Mouse (Mus musculus): Measurements from ENCODE around the gene Sema7a.

DNA sequence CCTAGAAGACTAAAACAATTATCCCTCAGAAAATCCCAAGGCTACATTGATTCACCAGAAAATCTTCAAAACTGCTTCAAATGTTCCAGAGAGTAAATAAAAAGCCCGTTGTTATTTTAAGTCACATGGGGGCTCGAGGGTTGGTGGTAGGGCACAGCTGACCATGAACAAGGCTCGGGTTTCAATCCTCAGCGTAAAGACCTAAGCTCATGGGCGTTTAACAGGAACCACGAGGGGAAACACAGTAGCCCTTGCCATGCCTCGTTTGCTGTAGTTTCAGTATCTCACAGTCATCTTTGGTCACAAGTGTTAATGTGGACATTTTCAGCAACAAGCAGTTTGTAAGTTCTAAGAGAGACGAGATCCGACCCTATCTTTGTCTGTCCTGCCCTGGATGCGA, 39.4 kb upstream of the Sema7a start:
- TF ChIP-seq CTCF (IDR thresholded peaks at IDR 0.05; ENCODE audit: extremely low read depth, insufficient read depth, insufficient read length, insufficient replicate concordance) (no peak), POLR2A (IDR thresholded peaks at IDR 0.05; ENCODE audit: low read depth, low read length) (no peak)
